Mouse (Mus musculus) C2C12 (cell line): ENCODE measurements around the gene Spdef.

Source experiments
- CEBPB ChIP-seq: IDR thresholded peaks from one replicate; pipeline ENCODE4 v1.6.1; 2011; ENCODE audit warnings: low read depth, mild to moderate bottlenecking, control low read depth, moderate library complexity
- CTCF ChIP-seq: IDR thresholded peaks from one replicate; pipeline ENCODE4 v1.5.1; 2011; ENCODE audit not compliant: control insufficient read depth, insufficient read depth, insufficient read length
- MAX ChIP-seq: IDR thresholded peaks from one replicate; pipeline ENCODE4 v1.6.1; 2011; ENCODE audit warnings: mild to moderate bottlenecking, control low read depth
- MYOD1 ChIP-seq: IDR thresholded peaks from one replicate; pipeline ENCODE4 v1.6.1; 2011; ENCODE audit warnings: low read depth; ENCODE audit not compliant: control insufficient read depth, insufficient read length
- USF1 ChIP-seq: IDR thresholded peaks from one replicate; pipeline ENCODE4 v1.6.1; 2011; ENCODE audit warnings: low read depth, mild to moderate bottlenecking, control low read depth, moderate library complexity

DNA sequence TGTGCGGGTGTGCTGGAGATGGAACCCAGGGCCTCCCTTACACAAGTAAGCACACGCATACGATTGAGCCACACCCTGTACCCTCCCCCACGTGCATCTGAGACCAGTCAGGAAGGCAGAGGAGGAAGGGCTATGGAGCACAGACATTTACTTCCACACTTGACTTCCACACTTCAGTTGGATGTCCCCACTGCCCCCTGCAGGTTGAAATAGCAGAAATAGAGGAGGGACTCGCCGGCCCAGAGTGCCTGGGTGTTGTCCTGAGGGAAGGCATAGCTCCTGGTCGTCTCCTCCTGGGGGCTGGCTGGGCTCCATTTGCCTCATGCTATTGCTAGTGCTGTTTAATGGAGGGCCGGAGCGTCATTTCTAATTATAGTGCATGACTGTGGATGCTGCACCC lies 53.3 kb downstream of the Spdef start:
- no peak for TF ChIP-seq MYOD1
- TF ChIP-seq CTCF = no peak
- TF ChIP-seq MAX = no peak
- no peak for TF ChIP-seq CEBPB
- no peak for TF ChIP-seq USF1
